Mouse (Mus musculus) testis, adult 2 months (tissue): Measurements from ENCODE around the gene Stpg4. TPM values are rescaled to one million over a fixed set of nuclear protein-coding genes. Genes with fewer than 3 reads are reported as not detected.

ENCODE experiments used
- H3K27ac ChIP-seq: fragments of 200-500 bp; 2 replicates; pipeline ENCODE4 v1.5.1; 2012; ENCODE audit warnings: low read depth, low read length; ENCODE audit not compliant: control insufficient read depth, insufficient read depth
- H3K27me3 ChIP-seq: fragments of 200-500 bp; 2 replicates; pipeline ENCODE4 v1.6.1; 2012; ENCODE audit warnings: mild to moderate bottlenecking, low read length, moderate library complexity; ENCODE audit not compliant: control insufficient read depth, insufficient read depth
- H3K36me3 ChIP-seq: fragments of 200-500 bp; 2 replicates; pipeline ENCODE4 v1.6.1; 2012; ENCODE audit warnings: mild to moderate bottlenecking, low read length; ENCODE audit not compliant: control insufficient read depth, insufficient read depth
- H3K4me1 ChIP-seq: fragments of 200-500 bp; 2 replicates; pipeline ENCODE4 v1.6.1; 2012; ENCODE audit warnings: low read length; ENCODE audit not compliant: control insufficient read depth, insufficient read depth
- H3K4me3 ChIP-seq: fragments of 200-500 bp; 2 replicates; pipeline ENCODE4 v1.5.1; 2012; ENCODE audit warnings: low read depth, mild to moderate bottlenecking, low read length, moderate library complexity, mixed read lengths; ENCODE audit not compliant: control insufficient read depth
- CTCF ChIP-seq: fragments of 200-500 bp; IDR thresholded peaks from 2 replicates; pipeline ENCODE4 v1.5.1; 2012; ENCODE audit warnings: low read depth, mild to moderate bottlenecking, inconsistent platforms, low read length, moderate library complexity; ENCODE audit not compliant: control insufficient read depth, insufficient read depth, insufficient replicate concordance
- POLR2A ChIP-seq: fragments of 200-500 bp; IDR thresholded peaks from 2 replicates; pipeline ENCODE4 v1.6.1; 2012; ENCODE audit warnings: low read depth, mild to moderate bottlenecking, inconsistent platforms, low read length, moderate library complexity; ENCODE audit not compliant: control insufficient read depth
- polyA plus RNA-seq: library from polyadenylated mRNA; depleted of rRNA; stranded (reverse); fragments of >200 nt; gene quantifications from 2 replicates; pipeline ENCODE4 v1.2.3, GENCODE M21; 2012

Stpg4 gene
- polyA plus RNA-seq, 1 experiment, result 382 TPM

DNA sequence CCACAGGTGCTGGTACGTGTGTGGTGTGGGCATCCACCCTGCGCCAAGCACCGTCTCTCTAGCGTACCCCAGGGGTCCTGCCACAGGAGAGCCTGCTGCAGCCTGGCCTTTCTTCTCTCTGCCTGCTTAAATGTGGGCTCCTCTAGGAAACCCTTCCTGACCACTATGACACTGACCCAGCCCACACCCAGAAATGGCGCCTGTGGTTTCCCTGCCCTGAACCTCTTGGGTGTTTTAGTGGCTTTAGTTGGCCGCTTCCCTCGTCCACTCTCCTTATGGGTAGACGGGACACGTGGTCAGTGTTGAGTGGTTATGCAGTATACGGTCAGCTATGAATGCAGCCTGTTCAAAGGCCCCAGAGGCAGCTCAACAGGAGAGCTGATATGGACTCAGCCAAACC is 59.1 kb downstream of the Stpg4 start:
- Histone ChIP-seq H3K4me1 (peaks cover 3% of the 10 kb centered on the region; the same call in 1 of the 2 replicates), H3K27ac (no peak overlapping the region)

GRCm38 (mm10) chr17:87367640-87368039 is 59.9 kb downstream of the Stpg4 start:
- no peak overlapping the region for H3K4me3 ChIP-seq
- H3K4me1 ChIP-seq, result peaks cover 3% of the 10 kb centered on the region; the same call in 1 of the 2 replicates
- TF ChIP-seq CTCF (no peak), POLR2A (no peak)
- no peaks in the 10 kb centered on the region for H3K36me3 ChIP-seq
- H3K27me3 ChIP-seq, result no peaks in the 10 kb centered on the region
- H3K27ac ChIP-seq, result no peak overlapping the region

More for the DNA sequence above, 59.1 kb downstream of the Stpg4 start:
- Histone ChIP-seq H3K4me3 (no peak overlapping the region), H3K36me3 (no peaks in the 10 kb centered on the region), H3K27me3 (no peaks in the 10 kb centered on the region)
- TF ChIP-seq CTCF (no peak), POLR2A (no peak)

- peaks cover 3% of the 10 kb centered on the region; the same call in 1 of the 2 replicates for H3K4me1 ChIP-seq
- no peak for TF ChIP-seq POLR2A
- no peak for TF ChIP-seq CTCF
- H3K4me3 ChIP-seq, result no peak overlapping the region
- no peaks in the 10 kb centered on the region for H3K27me3 ChIP-seq
- no peaks in the 10 kb centered on the region for H3K36me3 ChIP-seq
- H3K27ac ChIP-seq, result no peak overlapping the region
Measured at GRCm38 (mm10) chr17:87367228-87367627, 60.3 kb downstream of the Stpg4 start.

DNA sequence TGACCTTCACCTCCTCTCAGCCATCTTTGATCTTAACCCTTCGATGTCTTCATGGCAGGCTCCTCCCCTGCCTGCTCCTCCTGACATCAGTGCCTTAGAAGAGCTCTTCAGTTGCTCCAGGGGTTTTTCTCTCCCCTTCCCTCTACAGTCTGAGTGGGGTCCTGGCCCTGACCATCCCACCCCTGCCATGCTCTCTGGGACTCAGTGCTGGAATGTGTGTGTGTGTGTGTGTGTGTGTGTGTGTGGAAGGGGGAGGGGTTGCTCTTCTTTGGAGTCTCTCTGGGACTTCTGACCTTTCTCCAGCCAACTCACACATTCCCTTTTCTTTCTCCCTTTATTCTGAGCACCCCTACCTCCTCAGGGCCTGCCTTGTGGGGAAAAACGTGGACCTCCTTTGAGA is 61.0 kb downstream of the Stpg4 start:
- Histone ChIP-seq H3K27me3 (no peaks in the 10 kb centered on the region), H3K27ac (no peak overlapping the region), H3K36me3 (no peaks in the 10 kb centered on the region), H3K4me3 (no peak overlapping the region), H3K4me1 (peaks cover 3% of the 10 kb centered on the region; the same call in 1 of the 2 replicates)
- TF ChIP-seq CTCF, result no peak
- no peak for TF ChIP-seq POLR2A

DNA sequence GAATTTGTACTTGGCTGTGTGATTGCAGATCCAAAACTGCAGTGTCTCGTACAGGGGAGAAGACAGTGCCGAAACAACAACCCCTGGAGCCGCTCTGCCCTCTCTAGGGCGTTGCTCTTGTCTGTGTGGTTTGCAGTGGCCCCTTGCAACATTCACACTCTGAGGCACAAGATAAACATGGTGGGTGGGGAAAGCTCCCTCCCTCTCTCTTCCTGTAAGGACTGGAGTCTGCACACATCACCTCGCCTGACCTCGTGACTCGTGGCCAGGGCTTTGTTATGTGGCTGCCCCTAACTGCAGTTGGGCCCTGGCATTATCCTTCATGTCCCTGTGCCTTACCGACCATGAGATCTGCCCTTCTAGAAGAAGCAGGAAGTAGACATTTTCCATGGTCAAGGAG is 62.3 kb downstream of the Stpg4 start:
- no peak overlapping the region for H3K4me3 ChIP-seq
- no peak for TF ChIP-seq POLR2A
- TF ChIP-seq CTCF, result no peak
- peaks cover 3% of the 10 kb centered on the region; the same call in 1 of the 2 replicates for H3K4me1 ChIP-seq
- no peak overlapping the region for H3K27ac ChIP-seq
- H3K27me3 ChIP-seq, result no peaks in the 10 kb centered on the region
- H3K36me3 ChIP-seq, result no peaks in the 10 kb centered on the region

GRCm38 (mm10) chr17:87364108-87364507 is 63.4 kb downstream of the Stpg4 start:
- H3K4me1 ChIP-seq, result peaks cover 3% of the 10 kb centered on the region; the same call in 1 of the 2 replicates

DNA sequence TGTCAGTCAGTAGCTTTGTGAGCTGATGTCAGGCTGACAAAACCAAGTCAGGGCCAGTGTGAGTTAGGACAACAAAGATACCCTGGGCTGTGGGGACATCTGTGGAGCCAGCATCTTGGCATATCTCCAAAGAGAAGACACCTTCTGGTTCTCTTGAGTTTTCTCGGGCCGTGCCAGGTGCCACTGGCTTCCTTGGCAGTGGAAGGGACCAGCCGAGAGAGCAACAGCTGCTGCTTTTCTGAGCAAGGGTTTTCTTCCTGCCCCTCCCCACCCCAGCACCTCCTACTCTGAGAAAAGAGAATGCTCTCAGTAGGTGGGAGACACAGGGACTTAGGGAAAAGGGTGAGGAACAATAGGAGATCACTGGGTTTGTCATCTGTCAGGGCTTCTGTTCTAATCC is 66.4 kb downstream of the Stpg4 start:
- Histone ChIP-seq H3K27ac (no peak overlapping the region), H3K27me3 (no peaks in the 10 kb centered on the region), H3K4me1 (no peaks in the 10 kb centered on the region), H3K4me3 (no peak overlapping the region), H3K36me3 (no peaks in the 10 kb centered on the region)
- TF ChIP-seq POLR2A (no peak), CTCF (no peak)

More at GRCm38 (mm10) chr17:87364108-87364507, 63.4 kb downstream of the Stpg4 start:
- no peak overlapping the region for H3K27ac ChIP-seq
- TF ChIP-seq POLR2A (no peak), CTCF (no peak)
- H3K4me3 ChIP-seq, result no peak overlapping the region
- no peaks in the 10 kb centered on the region for H3K36me3 ChIP-seq
- no peaks in the 10 kb centered on the region for H3K27me3 ChIP-seq

GRCm38 (mm10) chr17:87357506-87357905 is 70.0 kb downstream of the Stpg4 start:
- Histone ChIP-seq H3K36me3 (no peaks in the 10 kb centered on the region), H3K4me1 (no peaks in the 10 kb centered on the region), H3K4me3 (no peak overlapping the region), H3K27me3 (no peaks in the 10 kb centered on the region), H3K27ac (no peak overlapping the region)
- no peak for TF ChIP-seq POLR2A
- no peak for TF ChIP-seq CTCF
